Mouse (Mus musculus) CH12.LX (cell line): ENCODE measurements around the gene Rhcg.

ENCODE experiments used
- CHD2 ChIP-seq: IDR thresholded peaks from 2 replicates; pipeline ENCODE4 v1.6.1; 2011; ENCODE audit warnings: low read length, improper control_type of control experiment
- CTCF ChIP-seq, 2 experiments: IDR thresholded peaks in 1 of 2; conservative IDR thresholded peaks in 1 of 2; 2 replicates each; pipeline ENCODE4 v1.5.1; 2011 to 2012; ENCODE audit warnings: low read depth in 2 of 2, low read length in 2 of 2, improper control_type of control experiment in 1 of 2, inconsistent platforms in 1 of 2, mild to moderate bottlenecking in 1 of 2, moderate library complexity in 1 of 2
- ELF1 ChIP-seq: IDR thresholded peaks from 2 replicates; pipeline ENCODE4 v1.6.1; 2014; ENCODE audit warnings: low read depth, mild to moderate bottlenecking, inconsistent platforms, low read length, improper control_type of control experiment
- EP300 ChIP-seq: IDR thresholded peaks from 2 replicates; pipeline ENCODE4 v1.6.1; 2011; ENCODE audit warnings: low read length, improper control_type of control experiment
- GABPA ChIP-seq: IDR thresholded peaks from 2 replicates; pipeline ENCODE4 v1.6.1; 2012; ENCODE audit warnings: low read depth, low read length, improper control_type of control experiment, inconsistent platforms; ENCODE audit not compliant: insufficient replicate concordance
- MAX ChIP-seq: IDR thresholded peaks from 2 replicates; pipeline ENCODE4 v1.6.1; 2011; ENCODE audit warnings: low read length, improper control_type of control experiment
- MYC ChIP-seq: IDR thresholded peaks from 2 replicates; pipeline ENCODE4 v1.6.1; 2011; ENCODE audit warnings: low read depth, mild to moderate bottlenecking, improper control_type of control experiment, low read length
- NELFE ChIP-seq: IDR thresholded peaks from 2 replicates; pipeline ENCODE4 v1.6.1; 2011; ENCODE audit warnings: low read depth, low read length, improper control_type of control experiment
- NRF1 ChIP-seq: IDR thresholded peaks from 2 replicates; pipeline ENCODE4 v1.6.1; 2014; ENCODE audit warnings: low read depth, mild to moderate bottlenecking, inconsistent platforms, low read length, improper control_type of control experiment, moderate library complexity
- POLR2A ChIP-seq: IDR thresholded peaks from 2 replicates; pipeline ENCODE4 v1.6.1; 2011; ENCODE audit warnings: low read depth, mild to moderate bottlenecking, improper control_type of control experiment, low read length
- TCF12 ChIP-seq: IDR thresholded peaks from 2 replicates; pipeline ENCODE4 v1.6.1; 2014; ENCODE audit warnings: low read depth, mild to moderate bottlenecking, inconsistent platforms, low read length, improper control_type of control experiment
- UBTF ChIP-seq: IDR thresholded peaks from 2 replicates; pipeline ENCODE4 v1.6.1; 2012; ENCODE audit warnings: low read depth, mild to moderate bottlenecking, inconsistent platforms, low read length, improper control_type of control experiment, moderate library complexity
- USF1 ChIP-seq: IDR thresholded peaks from 2 replicates; pipeline ENCODE4 v1.6.1; 2014; ENCODE audit warnings: low read depth, mild to moderate bottlenecking, inconsistent platforms, low read length, improper control_type of control experiment
- ZMIZ1 ChIP-seq: IDR thresholded peaks from 2 replicates; pipeline ENCODE4 v1.6.1; 2012; ENCODE audit warnings: low read depth, mild to moderate bottlenecking, inconsistent platforms, low read length, improper control_type of control experiment

DNA sequence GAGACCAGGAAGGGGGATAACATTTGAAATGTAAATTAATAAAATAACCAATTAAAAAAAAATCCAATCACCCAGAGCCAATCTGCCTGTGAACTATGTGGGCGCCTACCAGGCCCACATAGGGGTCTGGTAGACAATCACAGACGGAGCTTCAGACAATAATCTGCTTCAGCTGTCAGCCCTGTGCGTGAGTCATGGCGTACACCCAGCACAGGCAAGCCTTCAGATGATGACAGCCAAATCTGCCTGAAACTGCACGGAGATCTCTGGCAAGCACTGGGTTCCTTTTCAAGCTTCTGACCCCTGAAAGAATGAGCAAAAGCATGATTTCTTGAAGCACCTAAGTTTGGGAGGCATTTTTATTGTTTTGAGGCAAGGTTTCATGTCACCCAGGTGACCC is 8.7 kb upstream of the Rhcg start:
- TF ChIP-seq CTCF (conservative IDR thresholded peaks at IDR 0.05 in 1 of 2, IDR thresholded peaks at IDR 0.05 in 1 of 2; ENCODE audit: low read depth in 2 of 2, low read length in 2 of 2) (no peak), ZMIZ1 (no peak), UBTF (no peak), TCF12 (no peak), NELFE (no peak), MAX (no peak), USF1 (no peak), POLR2A (no peak), MYC (no peak), GABPA (no peak), CHD2 (no peak), EP300 (no peak), ELF1 (no peak), NRF1 (no peak)
